Mouse (Mus musculus): ENCODE data around the gene Aldh4a1.
A peak's percentile ranks its signal among the peaks of the same experiment; 100 is the strongest.

Gene Aldh4a1

GRCm38 (mm10) chr4:139589351-139590027 lies 33.2 kb upstream of the Aldh4a1 start:
- no peak for DNase-seq (ENCODE audit: low spot score in 2 of 2)

DNA sequence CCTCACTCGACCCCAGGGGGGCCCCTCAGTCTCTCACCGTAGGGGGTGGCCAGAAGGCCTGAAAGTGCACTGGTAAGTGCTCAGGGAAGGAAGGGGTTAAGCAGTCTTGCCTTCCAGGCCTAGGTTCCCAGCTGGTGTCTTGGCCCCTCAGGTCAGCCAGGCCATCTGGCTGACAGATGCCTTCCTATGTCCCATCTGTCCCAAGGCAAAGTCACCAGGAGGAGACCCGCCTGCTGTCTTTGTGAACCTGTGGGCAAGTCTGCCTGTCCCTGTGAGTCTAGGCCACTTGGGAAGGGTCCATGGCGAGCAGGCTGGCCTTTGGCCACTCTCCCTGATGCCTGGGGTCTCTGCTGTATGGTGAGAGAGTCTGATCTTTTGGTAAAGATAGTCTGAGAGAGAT lies 32.2 kb upstream of the Aldh4a1 start:
- no peak for DNase-seq (ENCODE audit: low spot score in 2 of 2)

DNA sequence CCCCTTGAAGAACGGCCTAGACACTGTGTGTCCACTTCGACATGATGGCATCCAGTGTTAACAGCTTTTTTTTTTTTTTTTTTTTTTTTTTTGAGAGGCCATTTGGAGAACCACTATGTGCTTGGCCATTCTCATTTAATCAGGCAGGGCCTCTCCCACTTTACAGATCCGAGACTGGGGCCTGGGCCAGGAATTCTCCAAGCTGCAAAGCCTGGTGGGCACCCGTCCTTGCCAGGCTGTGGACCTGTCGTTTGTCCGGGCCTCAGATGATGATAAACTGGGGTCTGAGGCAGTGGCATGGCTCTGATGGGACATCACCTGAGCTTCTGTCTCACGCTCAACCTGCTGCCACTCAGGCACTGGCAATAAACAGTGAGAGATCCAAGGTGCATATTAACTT lies 29.8 kb upstream of the Aldh4a1 start:
- DNase-seq (ENCODE audit: low spot score in 2 of 2): no peak

- no peak for DNase-seq (ENCODE audit: low spot score in 2 of 2)
Measured at GRCm38 (mm10) chr4:139593383-139593782, 29.3 kb upstream of the Aldh4a1 start.

DNA sequence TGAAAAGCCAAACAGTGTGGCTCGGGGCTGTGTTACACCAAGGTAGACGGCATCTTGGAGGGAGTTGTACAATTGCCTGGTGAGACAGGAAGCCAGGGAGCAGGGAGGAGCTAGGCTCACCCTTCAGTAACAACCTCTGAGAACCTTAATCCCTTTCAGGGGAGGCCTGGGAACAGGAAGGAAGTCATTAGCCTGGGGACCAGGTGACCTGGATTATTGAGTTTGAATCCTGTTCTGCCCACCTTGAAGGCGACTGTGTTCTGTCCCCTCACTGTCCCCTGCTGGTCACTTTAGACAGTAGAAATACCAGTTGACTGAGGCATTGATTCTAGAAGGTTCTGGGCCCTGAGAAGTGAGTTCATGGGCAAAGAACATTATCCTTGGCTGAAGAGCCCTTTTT lies 28.6 kb upstream of the Aldh4a1 start:
- DNase-seq (ENCODE audit: low spot score in 2 of 2): no peak

DNA sequence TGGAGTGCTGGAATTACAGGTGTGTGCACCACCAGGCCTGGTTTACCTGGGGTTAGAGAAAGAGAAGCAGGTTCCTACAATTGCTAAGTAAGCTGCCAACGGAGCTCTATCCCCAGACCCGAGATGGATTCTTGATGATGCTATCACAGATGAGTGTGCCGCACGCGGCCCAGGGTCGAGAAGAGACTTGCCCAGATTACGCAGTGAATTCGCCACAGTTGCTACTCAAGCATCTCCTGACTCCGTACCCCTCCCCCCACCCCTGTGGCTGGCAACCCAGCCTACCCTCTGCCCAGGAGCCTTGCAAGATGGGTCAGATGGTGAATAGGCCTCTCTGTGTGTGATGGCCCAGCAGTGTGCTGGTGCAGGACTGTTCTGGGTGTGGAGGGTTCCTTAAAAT lies 26.0 kb upstream of the Aldh4a1 start:
- no peak for DNase-seq (ENCODE audit: low spot score in 2 of 2)

DNA sequence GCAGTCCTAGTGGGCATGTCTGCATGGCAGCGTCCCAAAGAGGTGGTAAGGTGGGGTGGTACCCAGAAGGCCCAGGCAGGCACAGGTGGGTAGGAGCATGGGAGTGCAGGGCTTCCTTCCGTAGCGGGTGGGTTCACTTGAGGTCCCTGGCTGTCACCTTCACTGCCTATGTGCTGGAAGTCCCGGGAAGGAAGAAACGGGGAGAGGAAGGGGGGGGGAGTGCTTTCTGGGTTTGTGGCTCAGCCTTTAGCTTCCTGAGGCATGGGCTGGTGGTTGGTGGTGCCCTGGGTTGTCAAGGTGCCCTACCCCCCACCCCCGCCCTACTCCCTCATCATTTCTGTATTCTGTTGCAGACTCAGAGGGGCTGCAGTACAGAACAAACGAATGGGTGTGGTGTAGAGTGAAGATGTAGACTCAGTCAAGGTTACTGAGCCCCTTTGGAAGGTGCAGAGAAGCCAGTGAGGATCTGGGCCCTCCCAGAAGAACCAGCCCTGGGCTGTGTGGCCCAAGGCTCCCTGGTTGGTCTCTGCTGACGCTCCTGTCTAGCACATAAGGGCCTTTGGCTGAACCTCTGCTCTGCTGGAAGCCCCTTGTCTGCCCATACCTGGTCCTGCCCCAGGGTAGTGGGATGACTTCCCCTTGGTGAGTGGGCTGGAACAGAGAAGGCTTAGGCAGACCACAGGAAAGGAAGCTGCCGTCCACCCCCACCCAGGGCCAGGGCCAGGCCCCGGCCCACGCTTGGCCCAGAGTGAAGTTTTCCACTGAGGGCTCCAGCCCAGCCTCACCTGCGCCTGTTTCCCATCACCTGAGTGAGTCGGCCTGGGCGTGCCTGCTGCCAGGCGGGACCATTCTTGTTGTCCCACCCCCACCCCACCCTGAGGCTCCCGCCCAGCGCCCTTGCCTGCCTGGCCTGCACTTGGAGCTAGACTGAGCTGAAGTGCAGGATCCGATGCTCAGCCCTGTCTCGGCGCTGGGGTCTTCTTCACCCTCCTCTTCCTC lies 25.1 kb upstream of the Aldh4a1 start:
- no peak for DNase-seq (ENCODE audit: low spot score in 2 of 2)

- DNase-seq (ENCODE audit: low spot score in 2 of 2): no peak
Measured at GRCm38 (mm10) chr4:139598356-139598755, 24.3 kb upstream of the Aldh4a1 start.

- peak in 1 of 2 experiments; percentile 54 for DNase-seq (ENCODE audit: low spot score in 2 of 2)
Measured at GRCm38 (mm10) chr4:139598950-139599518, 23.6 kb upstream of the Aldh4a1 start.

- DNase-seq (ENCODE audit: low spot score in 2 of 2): no peak
Measured at GRCm38 (mm10) chr4:139601519-139602356, 20.9 kb upstream of the Aldh4a1 start.

DNA sequence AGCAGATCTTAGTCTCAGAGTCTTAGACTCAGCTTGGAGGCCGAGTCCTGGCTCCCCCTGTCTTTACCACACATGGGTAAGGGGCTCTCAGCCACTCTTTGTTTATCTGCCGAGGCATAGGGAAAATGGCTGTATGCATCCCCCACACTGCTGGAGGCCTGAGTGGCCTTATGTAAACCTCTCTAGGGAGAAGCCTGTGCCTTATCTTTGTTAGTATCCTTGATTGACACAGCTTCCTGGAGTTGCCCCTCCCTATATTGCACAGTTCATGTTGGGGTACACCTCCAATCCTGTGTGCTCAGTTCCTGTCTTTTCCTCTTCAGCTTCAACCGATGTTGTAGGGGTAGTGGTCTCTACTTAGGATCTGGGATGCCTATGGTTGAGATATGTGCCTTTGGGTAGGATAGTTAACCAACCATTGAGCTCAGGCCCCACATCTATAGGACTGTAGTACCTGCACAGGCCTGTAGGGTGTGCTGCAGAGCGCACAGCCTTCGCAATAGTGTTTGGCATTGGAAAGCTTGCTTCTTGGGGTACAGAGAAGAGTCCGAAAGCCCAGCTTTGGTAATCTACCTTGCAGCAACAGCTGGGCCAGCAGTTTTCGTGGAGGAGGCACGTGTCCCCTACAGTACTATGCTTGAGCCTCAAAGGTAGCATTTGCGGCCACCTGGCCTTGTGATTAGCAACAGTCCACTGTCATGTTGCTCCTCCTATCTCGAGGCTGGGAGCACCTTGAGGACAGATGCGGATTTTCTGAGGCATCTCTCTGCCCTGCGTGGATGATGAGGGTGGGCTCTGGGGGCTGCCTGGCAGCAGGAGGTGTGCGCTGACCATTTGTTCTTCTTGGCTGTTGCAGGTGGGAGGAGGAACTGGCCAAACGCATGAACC lies 20.1 kb upstream of the Aldh4a1 start, which contains the start of gene Gm21969:
TSS of gene Gm21969 (plus strand) at position 830 of the 888 bp plus-strand sequence.
- peak; percentile 57 to 83 for DNase-seq (ENCODE audit: low spot score in 2 of 2)

DNA sequence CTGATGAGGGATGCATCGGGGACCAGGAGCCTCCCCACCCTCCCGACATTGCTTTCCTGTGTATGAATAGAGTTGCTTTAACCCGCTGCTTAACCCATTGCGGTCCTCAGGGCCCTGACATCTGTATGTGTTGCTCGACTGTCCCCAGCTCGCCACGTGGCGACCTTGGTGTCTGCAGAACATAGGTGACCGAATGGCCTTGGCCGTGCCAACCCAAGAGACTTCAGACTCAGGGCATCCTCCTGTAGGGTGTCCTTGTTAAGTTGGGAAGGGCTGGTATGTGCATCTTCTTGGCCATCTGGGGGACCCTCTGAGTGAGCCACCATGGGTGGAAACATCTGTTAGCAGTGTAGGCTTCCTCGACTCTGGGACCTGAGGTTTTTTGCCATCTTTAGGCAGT lies 17.4 kb upstream of the Aldh4a1 start:
- DNase-seq (ENCODE audit: low spot score in 2 of 2): no peak

DNA sequence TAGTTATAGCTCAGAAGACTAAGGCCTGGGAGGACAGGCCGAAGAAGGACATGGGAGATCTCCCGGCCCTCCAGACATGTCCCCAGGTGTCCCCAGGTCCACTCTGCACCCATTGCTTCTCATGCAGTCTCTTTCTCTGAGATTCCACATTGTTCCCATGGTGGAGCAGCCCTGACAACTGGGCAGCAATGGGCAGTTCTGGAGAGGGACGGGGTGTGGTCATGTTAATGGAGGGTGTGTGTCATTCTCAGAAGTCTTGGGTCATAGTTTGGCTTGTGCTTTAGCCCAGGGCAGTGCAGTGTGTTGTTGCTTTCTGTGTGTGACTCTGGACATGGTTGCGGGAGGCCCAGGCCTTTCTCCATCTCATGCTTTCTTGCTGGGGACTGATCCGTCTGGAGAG lies 15.9 kb upstream of the Aldh4a1 start:
- no peak for DNase-seq (ENCODE audit: low spot score in 2 of 2)

- no peak for DNase-seq (ENCODE audit: low spot score in 2 of 2)
Measured at GRCm38 (mm10) chr4:139608975-139609374, 13.7 kb upstream of the Aldh4a1 start.

DNA sequence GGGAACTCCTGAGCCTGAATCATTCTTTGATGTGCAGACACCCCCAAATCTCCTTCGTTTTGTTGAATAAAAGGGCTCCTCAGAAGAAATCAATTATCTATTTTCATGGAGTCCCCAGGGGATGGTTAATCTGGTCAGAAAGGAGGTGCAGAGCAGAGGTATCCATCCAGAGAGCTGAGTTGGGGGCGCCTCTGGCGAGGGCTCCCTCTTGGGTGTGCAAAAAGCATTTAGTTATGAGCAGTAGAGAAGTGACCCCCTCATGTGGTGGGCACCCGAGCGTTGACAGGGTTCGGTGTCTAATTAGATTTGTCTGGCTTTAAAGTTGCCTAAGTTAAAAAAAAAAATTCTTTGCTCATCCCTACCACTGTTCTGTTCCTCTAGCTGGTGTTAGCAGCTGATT lies 11.7 kb upstream of the Aldh4a1 start:
- DNase-seq (ENCODE audit: low spot score in 2 of 2): no peak

GRCm38 (mm10) chr4:139611542-139611953 lies 11.1 kb upstream of the Aldh4a1 start:
- peak; percentile 73 to 91 for DNase-seq (ENCODE audit: low spot score in 2 of 2)

GRCm38 (mm10) chr4:139614524-139615260 lies 8.0 kb upstream of the Aldh4a1 start:
- DNase-seq (ENCODE audit: low spot score in 2 of 2): no peak

GRCm38 (mm10) chr4:139616276-139617000 lies 6.2 kb upstream of the Aldh4a1 start:
- peak; percentile 68 to 79 for DNase-seq (ENCODE audit: low spot score in 2 of 2)

- DNase-seq (ENCODE audit: low spot score in 2 of 2): no peak
Measured at GRCm38 (mm10) chr4:139617001-139617364, 5.7 kb upstream of the Aldh4a1 start.

Data from spleen, postnatal 4 days (tissue).